Mouse (Mus musculus) neural tube, embryonic 11.5 days (tissue): ENCODE data around the gene Serpina3k. TPM values are rescaled to one million over a fixed set of nuclear protein-coding genes. Genes with fewer than 3 reads are reported as not detected.
"Not testable (repeated sequence)": the region's sequence is repeated elsewhere in the genome, so short reads cannot be mapped to it uniquely, and the experiment has no call there.

Experiments used
- ATAC-seq: fragments of 200-750 bp; cut with Nextera tagmentation; 2 replicates; pipeline ENCODE4 v1.8.0; 2017; ENCODE audit warnings: moderate number of reproducible peaks, mild to moderate bottlenecking, moderate TSS enrichment, moderate library complexity; ENCODE audit not compliant: insufficient read depth, low FRiP score, low TSS enrichment
- DNase-seq: peaks from one replicate; pipeline ENCODE4 v3.0.0-alpha.2; 2015; ENCODE audit warnings: low spot score
- H3K27ac ChIP-seq: fragments of 300-500 bp; sonication (generic); 2 replicates; pipeline ENCODE4 v1.5.1; 2014; ENCODE audit warnings: low read depth, mild to moderate bottlenecking, low read length
- H3K27me3 ChIP-seq: fragments of 300-500 bp; sonication (generic); 2 replicates; pipeline ENCODE4 v1.6.1; 2014; ENCODE audit warnings: mild to moderate bottlenecking, low read length, mixed read lengths; ENCODE audit not compliant: control insufficient read depth, insufficient read depth
- H3K36me3 ChIP-seq: fragments of 300-500 bp; sonication (generic); 2 replicates; pipeline ENCODE4 v1.6.1; 2014; ENCODE audit warnings: mild to moderate bottlenecking, low read length, moderate library complexity, mixed read lengths; ENCODE audit not compliant: control insufficient read depth, insufficient read depth
- H3K4me1 ChIP-seq: fragments of 300-500 bp; sonication (generic); 2 replicates; pipeline ENCODE4 v1.6.1; 2014; ENCODE audit warnings: low read length, mixed read lengths; ENCODE audit not compliant: control insufficient read depth, insufficient read depth
- H3K4me2 ChIP-seq: fragments of 300-500 bp; sonication (generic); 2 replicates; pipeline ENCODE4 v1.6.1; 2014; ENCODE audit warnings: low read depth, mild to moderate bottlenecking, moderate library complexity
- H3K4me3 ChIP-seq: fragments of 300-500 bp; sonication (generic); 2 replicates; pipeline ENCODE4 v1.5.1; 2014; ENCODE audit warnings: low read depth, low read length
- H3K9ac ChIP-seq: fragments of 300-500 bp; sonication (generic); 2 replicates; pipeline ENCODE4 v1.6.1; 2014; ENCODE audit warnings: mild to moderate bottlenecking, low read length
- H3K9me3 ChIP-seq: fragments of 300-500 bp; sonication (generic); 2 replicates; pipeline ENCODE4 v1.6.1; 2016; ENCODE audit warnings: low read length; ENCODE audit not compliant: control insufficient read depth
- WGBS: fragments of 180-500 bp; shearing (Covaris S2); extraction: QIAGEN DNeasy Blood & Tissue Kit; methylation state at CpG from one replicate; pipeline ENCODE4 v1.1.7; 2014; 5-methylcytosine and 5-hydroxymethylcytosine counted together
- polyA plus RNA-seq: library from polyadenylated mRNA; unstranded; fragments of >200 nt; fragmentation: Nextera tagmentation; extraction: Ambion mirVana; gene quantifications from 2 replicates; pipeline ENCODE4 v1.2.1, GENCODE M21; 2014

The Serpina3k gene
- polyA plus RNA-seq, 1 experiment from 2014 or later = not detected

DNA sequence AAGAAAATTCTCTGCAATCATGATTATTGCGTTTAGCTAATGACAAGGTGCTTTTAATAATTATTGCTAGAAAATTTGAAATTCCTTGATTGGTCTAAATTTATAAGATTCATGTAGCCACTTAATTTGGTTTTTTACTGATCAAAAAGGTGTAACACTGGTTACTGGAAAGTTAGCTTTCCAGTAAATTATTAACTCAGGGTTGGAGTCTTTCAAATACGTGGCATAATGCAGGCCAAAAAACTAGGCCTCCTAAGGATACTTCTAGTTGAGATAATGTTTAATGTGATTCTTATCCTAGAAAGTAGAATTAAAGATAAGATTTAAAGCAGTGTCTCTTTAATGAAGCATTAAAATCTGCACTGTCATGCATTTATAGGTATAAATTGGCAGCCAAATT is 40.1 kb downstream of the Serpina3k start:
- not testable (repeated sequence) for H3K4me2 ChIP-seq, H3K9ac ChIP-seq, ATAC-seq, H3K4me1 ChIP-seq, H3K27ac ChIP-seq, H3K27me3 ChIP-seq, H3K36me3 ChIP-seq, H3K4me3 ChIP-seq, H3K9me3 ChIP-seq, DNase-seq
- WGBS = 76% methylated on average over 2 of the region's 2 CpGs

GRCm38 (mm10) chr12:104378815-104379214 is 40.5 kb downstream of the Serpina3k start:
- not testable (repeated sequence) for ATAC-seq, H3K4me3 ChIP-seq, H3K27me3 ChIP-seq, H3K36me3 ChIP-seq, H3K9ac ChIP-seq, DNase-seq, H3K4me2 ChIP-seq, H3K9me3 ChIP-seq, H3K4me1 ChIP-seq, H3K27ac ChIP-seq
- WGBS = 48% methylated on average over 5 of the region's 5 CpGs

GRCm38 (mm10) chr12:104379856-104380255 is 41.6 kb downstream of the Serpina3k start:
- Histone ChIP-seq H3K9me3 (no peaks in the 10 kb centered on the region), H3K4me3 (no peak overlapping the region), H3K27me3 (no peaks in the 10 kb centered on the region), H3K4me2 (no peak overlapping the region), H3K27ac (no peak overlapping the region), H3K9ac (no peak overlapping the region), H3K36me3 (no peaks in the 10 kb centered on the region), H3K4me1 (no peaks in the 10 kb centered on the region)
- ATAC-seq (no peak), DNase-seq (no peak)
- WGBS = 92% methylated on average over 11 of the region's 11 CpGs

DNA sequence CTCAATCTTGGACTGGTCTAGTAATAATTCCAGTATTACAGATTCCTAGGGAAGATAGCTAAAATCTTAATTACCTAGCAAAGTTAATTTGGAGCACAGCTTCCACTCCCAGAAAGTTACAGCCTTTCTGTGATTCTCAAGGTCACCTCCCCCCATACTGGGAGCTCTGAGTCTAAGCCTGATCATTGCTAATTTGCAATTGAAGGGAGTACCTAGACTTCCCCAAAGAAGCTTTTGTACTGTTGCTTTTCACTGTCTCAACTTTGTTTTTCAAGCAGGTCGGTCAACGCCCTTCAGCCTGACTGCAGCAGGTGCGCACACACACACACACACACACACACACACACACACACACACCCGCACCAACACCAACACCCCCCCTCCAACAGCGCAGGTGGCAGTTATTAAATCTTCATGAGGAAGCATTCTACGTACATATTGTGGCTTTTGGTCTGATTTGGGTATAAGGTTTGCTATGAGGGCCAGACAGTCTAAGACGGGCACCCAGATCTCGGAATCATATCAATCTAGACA is 42.9 kb downstream of the Serpina3k start:
- not testable (repeated sequence) for H3K27ac ChIP-seq, ATAC-seq, H3K4me3 ChIP-seq, H3K9me3 ChIP-seq, DNase-seq, H3K36me3 ChIP-seq, H3K4me2 ChIP-seq, H3K27me3 ChIP-seq, H3K9ac ChIP-seq, H3K4me1 ChIP-seq
- WGBS = 89% methylated on average over 8 of the region's 8 CpGs

GRCm38 (mm10) chr12:104385987-104386386 is 47.7 kb downstream of the Serpina3k start:
- H3K27me3 ChIP-seq, H3K36me3 ChIP-seq, ATAC-seq, DNase-seq, H3K27ac ChIP-seq, H3K4me3 ChIP-seq, H3K4me2 ChIP-seq, H3K9ac ChIP-seq, H3K9me3 ChIP-seq, H3K4me1 ChIP-seq: not testable (repeated sequence)

DNA sequence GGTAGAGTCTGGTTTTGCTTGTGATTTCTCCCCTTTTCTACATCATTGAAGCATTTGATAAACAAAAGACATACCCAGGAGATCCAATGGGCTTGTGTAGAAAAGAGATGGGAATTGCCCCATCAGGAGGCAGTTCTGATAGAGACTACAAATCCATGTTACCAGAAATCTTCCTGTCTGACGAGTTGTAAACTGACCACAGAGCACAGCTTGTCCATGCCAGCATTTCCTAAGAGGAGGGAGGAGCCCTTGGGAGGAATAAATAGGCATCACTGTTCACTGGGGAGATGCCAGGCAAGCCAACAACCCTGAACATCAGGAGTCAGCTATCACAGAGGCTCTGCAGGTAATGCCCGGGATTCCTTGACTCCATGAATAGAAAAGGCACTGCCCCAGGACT is 48.6 kb downstream of the Serpina3k start:
- not testable (repeated sequence) for ATAC-seq, H3K4me2 ChIP-seq, H3K9ac ChIP-seq, H3K27me3 ChIP-seq, H3K4me1 ChIP-seq, H3K27ac ChIP-seq, H3K4me3 ChIP-seq, DNase-seq, H3K9me3 ChIP-seq, H3K36me3 ChIP-seq
- WGBS = 65% methylated on average over 2 of the region's 2 CpGs

DNA sequence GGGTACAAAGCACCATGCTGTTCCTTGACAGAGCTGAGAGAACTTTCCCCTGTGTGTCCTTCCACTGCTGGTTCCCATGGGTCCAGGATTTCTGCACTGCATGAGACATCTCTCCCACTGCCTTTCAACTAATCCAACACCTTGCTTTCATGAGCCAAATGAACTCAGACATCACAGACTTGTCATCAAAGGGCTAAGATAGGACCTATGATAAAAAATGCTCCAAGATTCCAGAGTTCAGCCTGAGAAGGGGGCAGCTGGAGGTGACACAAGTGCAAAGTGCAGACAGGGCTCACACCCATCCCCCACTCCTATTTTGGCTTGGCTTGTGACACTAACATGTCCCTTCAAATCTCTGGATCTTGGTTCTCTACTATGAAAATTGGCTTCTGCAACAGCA is 50.2 kb downstream of the Serpina3k start:
- Histone ChIP-seq H3K4me1 (no peaks in the 10 kb centered on the region), H3K27me3 (no peaks in the 10 kb centered on the region), H3K9me3 (no peaks in the 10 kb centered on the region), H3K9ac (no peak overlapping the region), H3K4me3 (no peak overlapping the region), H3K27ac (no peak overlapping the region), H3K36me3 (no peaks in the 10 kb centered on the region), H3K4me2 (no peak overlapping the region)
- no peak for ATAC-seq
- no peak for DNase-seq

DNA sequence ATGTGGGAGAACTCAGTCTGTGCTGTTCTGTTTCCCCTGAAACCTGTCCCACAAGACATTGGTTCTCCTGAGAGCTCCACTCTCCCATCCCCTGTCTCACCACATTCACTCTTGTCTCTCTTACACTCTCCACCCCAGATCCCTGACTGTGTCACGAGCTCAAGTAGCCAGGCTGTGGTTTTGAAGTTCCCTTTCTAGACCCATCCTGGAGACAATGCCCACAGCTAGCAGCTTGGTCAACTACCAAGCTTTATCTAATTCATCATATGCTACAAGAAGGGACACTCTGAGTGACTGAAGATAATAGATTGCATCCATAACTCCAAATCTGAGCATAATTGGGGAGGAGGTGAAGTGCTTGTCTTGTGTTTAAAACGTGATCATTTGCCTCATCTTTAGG is 52.8 kb downstream of the Serpina3k start:
- H3K36me3 ChIP-seq, H3K4me3 ChIP-seq, DNase-seq, H3K27ac ChIP-seq, H3K4me2 ChIP-seq, ATAC-seq, H3K27me3 ChIP-seq, H3K9ac ChIP-seq, H3K4me1 ChIP-seq, H3K9me3 ChIP-seq: not testable (repeated sequence)
- 90% methylated on average over 2 of the region's 2 CpGs for WGBS
